Mouse (Mus musculus): Measurements from ENCODE around the gene Aqp11.
A peak's percentile ranks its signal among the peaks of the same experiment; 100 is the strongest.

Aqp11 gene

DNA sequence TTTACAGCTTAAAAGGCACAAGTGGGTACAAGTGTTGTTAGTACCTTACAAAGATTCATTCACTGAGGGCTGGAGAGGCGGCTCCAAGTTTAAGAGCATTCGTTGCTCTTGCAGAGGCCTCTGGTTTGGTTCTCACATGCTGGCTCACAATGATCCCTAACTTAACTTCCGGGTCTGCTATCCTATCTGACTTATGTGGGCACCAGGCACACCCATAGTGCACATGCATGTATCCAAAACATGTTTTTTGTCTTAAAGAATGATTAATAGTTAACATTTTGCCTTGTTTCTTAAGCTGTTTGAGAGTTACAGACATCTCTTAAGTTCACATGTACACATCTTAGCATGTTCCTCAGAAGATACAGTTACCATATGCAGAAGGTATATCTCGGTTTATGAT lies 37.9 kb downstream of the Aqp11 start:
- no peak for DNase-seq

DNA sequence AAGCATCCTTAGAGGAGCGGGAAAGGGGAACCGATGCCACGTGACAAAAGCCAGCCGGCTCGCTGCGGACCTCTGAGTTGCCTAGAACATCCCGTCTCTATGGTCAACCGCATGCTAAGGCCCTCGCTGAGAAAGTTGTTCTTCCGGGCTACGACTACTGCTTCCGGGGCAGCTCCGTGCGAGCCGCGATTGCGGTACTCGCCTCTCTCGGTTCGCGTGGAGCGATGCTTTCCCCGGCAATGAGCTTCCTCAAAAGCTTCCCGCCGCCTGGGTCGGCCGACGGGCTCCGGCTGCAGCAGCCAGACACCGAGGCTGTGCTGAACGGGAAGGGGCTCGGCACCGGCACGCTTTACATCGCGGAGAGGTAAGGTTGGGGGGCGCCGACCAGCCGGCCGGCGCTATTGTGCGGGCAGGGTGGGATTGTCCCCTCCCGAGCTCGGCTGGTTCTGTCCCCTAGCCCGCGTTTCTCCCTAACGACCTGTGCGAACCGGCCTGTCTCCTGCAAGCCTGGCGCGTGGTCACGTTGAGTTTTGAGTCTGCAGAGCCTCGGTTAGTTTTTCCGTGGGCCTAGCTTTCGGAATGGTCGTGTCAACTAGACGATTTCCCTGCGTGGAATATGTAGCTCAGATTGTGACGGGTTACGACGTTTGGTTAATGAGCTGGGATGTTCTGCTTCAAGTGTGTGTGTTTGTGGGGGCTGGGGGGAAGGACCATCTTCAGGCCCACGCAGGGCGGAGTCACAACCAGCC lies 41.4 kb downstream of the Aqp11 start, which contains the start of gene Clns1a:
Gene Clns1a (plus strand): TSS at position 129 of the 749 bp plus-strand sequence.
- peak; percentile 95 for DNase-seq

DNA sequence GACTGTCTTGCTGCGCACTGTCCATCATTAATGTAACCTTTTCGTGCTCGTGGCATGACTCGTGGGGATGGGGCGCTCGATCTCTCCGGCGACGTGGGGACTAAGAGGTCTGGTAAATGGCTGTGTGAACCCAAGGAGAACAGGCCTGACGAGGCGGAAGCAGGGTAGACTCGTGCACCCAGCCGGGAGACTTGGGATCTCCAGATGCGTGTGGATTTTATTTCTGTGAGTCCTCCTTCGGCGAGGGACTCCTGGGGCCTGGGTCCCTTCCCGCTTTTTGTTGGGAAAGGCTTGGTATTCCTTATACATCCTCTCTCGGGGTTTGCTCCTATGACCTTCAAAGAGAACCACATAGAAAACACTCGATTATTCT lies 42.0 kb downstream of the Aqp11 start:
- DNase-seq, result peak; percentile 52

DNA sequence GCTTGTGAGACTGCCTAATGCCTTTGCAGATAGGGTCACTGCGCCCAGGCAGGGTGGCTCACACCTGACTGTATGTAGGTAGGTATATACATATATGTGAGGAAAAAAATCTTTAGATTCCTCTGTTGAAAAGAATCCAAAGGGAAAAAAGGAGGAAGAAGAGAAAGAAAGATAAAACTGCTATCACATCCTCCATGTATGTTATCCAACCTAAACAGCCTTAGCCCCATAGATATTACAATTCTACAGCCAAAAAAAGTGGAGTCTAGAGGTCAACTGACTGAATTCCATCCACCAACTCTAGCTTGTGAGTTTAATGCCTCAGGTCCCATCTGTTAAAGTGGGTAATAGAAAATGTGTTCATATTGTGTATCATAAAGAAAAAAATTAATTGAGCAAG lies 42.6 kb downstream of the Aqp11 start:
- DNase-seq, result no peak

DNA sequence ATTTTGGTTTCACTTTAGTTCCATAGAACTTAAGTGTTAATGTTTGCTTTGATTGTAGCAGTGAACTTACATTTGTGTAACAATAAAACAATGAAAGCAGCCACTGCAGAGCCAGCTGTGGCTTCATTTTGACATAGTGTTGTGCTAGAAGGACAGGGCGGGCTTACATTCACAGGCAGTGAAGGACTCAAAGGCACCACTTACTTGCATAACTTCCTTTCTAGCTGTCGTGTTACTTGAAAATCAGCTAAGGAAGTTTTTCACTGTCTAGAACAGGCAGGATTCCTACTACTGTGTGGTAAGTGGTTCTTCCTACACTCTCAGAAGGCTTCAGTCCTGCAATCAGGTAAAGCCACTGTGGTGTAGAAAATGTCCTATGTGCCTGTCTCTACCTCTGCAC lies 50.3 kb downstream of the Aqp11 start:
- no peak for DNase-seq

DNA sequence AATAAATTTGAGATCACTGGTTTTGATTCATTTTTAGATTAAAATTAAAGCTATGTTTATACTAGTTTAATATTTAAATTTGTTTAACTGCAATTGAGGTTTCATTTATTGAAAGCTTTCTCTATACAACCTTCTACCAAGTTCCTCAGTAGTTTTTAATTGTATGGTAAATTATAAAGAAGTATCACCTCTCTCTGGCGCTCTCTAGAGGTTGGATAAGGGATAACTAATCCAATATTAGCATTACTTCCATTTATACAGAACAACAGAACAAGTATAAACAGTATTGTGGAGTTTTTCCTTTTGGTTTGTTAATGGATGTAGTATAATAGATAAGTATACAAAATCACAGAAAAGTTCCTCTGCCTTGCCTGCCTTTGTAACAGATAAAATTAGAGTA lies 58.9 kb downstream of the Aqp11 start:
- no peak for DNase-seq
